Mouse (Mus musculus): ENCODE measurements at regions not wholly inside any gene's neighbourhood (a gene's known extent, or its start where the extent isn't known, plus 50 kb on each side); places are given as distances from the start of the nearest gene placed in this dataset.
"Not testable (repeated sequence)": the region's sequence is repeated elsewhere in the genome, so short reads cannot be mapped to it uniquely, and the experiment has no call there.

DNA sequence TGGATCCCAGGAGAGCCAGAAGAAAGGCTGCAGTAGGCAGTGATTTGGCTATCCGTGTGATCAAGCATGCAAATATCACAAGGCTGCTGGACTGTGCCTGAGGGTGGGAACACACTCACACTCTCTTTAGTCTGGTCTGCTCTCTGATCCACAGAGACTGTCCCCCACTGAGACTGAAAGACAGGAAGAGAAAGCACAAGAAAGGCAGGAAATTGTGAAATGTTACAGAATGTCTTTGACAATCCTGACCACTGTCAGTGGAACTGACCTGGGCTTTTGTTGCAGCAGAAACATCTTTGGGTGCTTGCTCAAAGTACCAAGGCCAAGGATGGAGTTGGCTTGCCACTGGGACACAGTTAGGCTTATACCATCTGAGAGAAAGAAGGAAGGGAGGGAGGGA lies 52.3 kb upstream of the Gpd2 start:
- no peak overlapping the region for H3K9ac ChIP-seq (ENCODE audit: low read depth, low read length)
- ATAC-seq, result no peak
- H3K27me3 ChIP-seq (replicated peaks; ENCODE audit: control insufficient read depth, insufficient read depth, low read length), result no peaks in the 10 kb centered on the region
- no peak overlapping the region for H3K4me3 ChIP-seq (ENCODE audit: low read depth, low read length)
- H3K27ac ChIP-seq (ENCODE audit: low read depth, low read length), result no peak overlapping the region
- no peak for TF ChIP-seq CTCF (IDR thresholded peaks at IDR 0.05; ENCODE audit: low read depth)
- H3K9me3 ChIP-seq (ENCODE audit: control insufficient read depth), result no peaks in the 10 kb centered on the region
- no peaks in the 10 kb centered on the region; the same call in 1 of the 2 replicates for H3K4me1 ChIP-seq (replicated peaks; ENCODE audit: control insufficient read depth, insufficient read depth, low read length)
- no peak overlapping the region for H3K4me2 ChIP-seq (replicated peaks; ENCODE audit: low read depth)
- 26% methylated on average over 1 of the region's 1 CpGs for whole genome bisulfite sequencing
- H3K36me3 ChIP-seq (ENCODE audit: control insufficient read depth, insufficient read depth), result no peaks in the 10 kb centered on the region

GRCm38 (mm10) chr2:57183108-57183507 lies 54.3 kb upstream of the Gpd2 start:
- H3K36me3 ChIP-seq (ENCODE audit: control insufficient read depth, insufficient read depth); H3K4me1 ChIP-seq (replicated peaks; ENCODE audit: control insufficient read depth, insufficient read depth, low read length); H3K9ac ChIP-seq (ENCODE audit: low read depth, low read length); H3K27me3 ChIP-seq (replicated peaks; ENCODE audit: control insufficient read depth, insufficient read depth, low read length); H3K27ac ChIP-seq (ENCODE audit: low read depth, low read length); ATAC-seq; H3K9me3 ChIP-seq (ENCODE audit: control insufficient read depth); H3K4me3 ChIP-seq (ENCODE audit: low read depth, low read length); H3K4me2 ChIP-seq (replicated peaks; ENCODE audit: low read depth): not testable (repeated sequence)
- WGBS, result 68% methylated on average over 3 of the region's 3 CpGs

- peak overlapping the region; percentile 74 for H3K4me2 ChIP-seq (replicated peaks; ENCODE audit: low read depth)
- no peaks in the 10 kb centered on the region for H3K27me3 ChIP-seq (replicated peaks; ENCODE audit: control insufficient read depth, insufficient read depth, low read length)
- WGBS, result under 1% methylated on average over 37 of the region's 37 CpGs
- ATAC-seq, result peak; percentile 99
- H3K36me3 ChIP-seq (ENCODE audit: control insufficient read depth, insufficient read depth), result no peaks in the 10 kb centered on the region
- no peaks in the 10 kb centered on the region; the same call in 1 of the 2 replicates for H3K4me1 ChIP-seq (replicated peaks; ENCODE audit: control insufficient read depth, insufficient read depth, low read length)
- H3K9ac ChIP-seq (ENCODE audit: low read depth, low read length), result peak overlapping the region; percentile 56
- H3K4me3 ChIP-seq (ENCODE audit: low read depth, low read length), result peak overlapping the region; percentile 78
- no peaks in the 10 kb centered on the region for H3K9me3 ChIP-seq (ENCODE audit: control insufficient read depth)
- TF ChIP-seq CTCF (IDR thresholded peaks at IDR 0.05; ENCODE audit: low read depth), result no peak
- peak overlapping the region; percentile 86 for H3K27ac ChIP-seq (ENCODE audit: low read depth, low read length)
These were observed 55.5 kb upstream of the Gpd2 start for GRCm38 (mm10) chr2:57181692-57182541.

DNA sequence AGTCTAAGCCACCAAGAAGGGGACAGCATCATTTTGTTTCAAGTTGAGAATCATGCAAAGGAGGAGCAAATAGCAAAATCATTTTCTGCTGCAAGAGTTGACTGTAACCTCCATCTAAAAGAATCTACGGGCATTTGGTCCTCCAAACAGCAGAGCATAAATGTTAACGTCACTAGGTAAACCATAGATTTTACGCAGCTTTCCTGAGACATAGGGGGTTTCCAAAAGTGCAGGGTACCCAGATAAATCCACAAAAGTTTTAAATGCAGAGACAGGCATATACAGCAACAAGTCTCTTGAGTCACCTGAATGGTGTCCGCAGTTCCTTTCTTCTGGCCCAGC lies 56.1 kb upstream of the Gpd2 start:
- Histone ChIP-seq H3K27ac (ENCODE audit: low read depth, low read length) (peak overlapping the region; percentile 86; the same call in 1 of the 2 replicates), H3K9ac (ENCODE audit: low read depth, low read length) (peak overlapping the region; percentile 56), H3K4me2 (replicated peaks; ENCODE audit: low read depth) (peak overlapping the region; percentile 74), H3K9me3 (ENCODE audit: control insufficient read depth) (no peaks in the 10 kb centered on the region), H3K36me3 (ENCODE audit: control insufficient read depth, insufficient read depth) (no peaks in the 10 kb centered on the region), H3K4me3 (ENCODE audit: low read depth, low read length) (peak overlapping the region; percentile 78), H3K27me3 (replicated peaks; ENCODE audit: control insufficient read depth, insufficient read depth, low read length) (no peaks in the 10 kb centered on the region), H3K4me1 (replicated peaks; ENCODE audit: control insufficient read depth, insufficient read depth, low read length) (no peaks in the 10 kb centered on the region; the same call in 1 of the 2 replicates)
- ATAC-seq, result no peak
- TF ChIP-seq CTCF (IDR thresholded peaks at IDR 0.05; ENCODE audit: low read depth), result no peak
- 5% methylated on average over 4 of the region's 4 CpGs for WGBS

DNA sequence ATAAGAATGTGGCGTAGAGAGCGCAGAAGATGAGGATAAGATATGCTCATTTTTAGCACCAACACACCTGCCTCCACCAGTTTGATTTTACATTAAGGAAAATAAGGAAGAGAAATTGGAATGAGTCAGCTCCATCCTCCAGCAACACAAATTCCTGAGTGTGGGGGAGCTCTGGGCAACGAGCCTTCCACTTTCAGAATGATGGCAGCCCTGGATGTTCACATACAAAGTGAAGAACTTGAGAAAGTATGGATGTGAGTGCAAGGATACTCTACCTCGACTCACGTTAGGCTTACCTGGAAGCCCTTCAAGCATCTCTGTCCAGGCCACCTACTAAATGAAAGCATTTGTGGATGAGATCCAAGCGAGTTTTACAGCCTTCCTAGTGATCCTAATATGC lies 54.3 kb upstream of the Nr4a2 start:
- WGBS, result 82% methylated on average over 6 of the region's 6 CpGs
- H3K27me3 ChIP-seq (replicated peaks; ENCODE audit: control insufficient read depth, insufficient read depth, low read length), result no peaks in the 10 kb centered on the region
- TF ChIP-seq CTCF (IDR thresholded peaks at IDR 0.05; ENCODE audit: low read depth), result no peak
- no peak overlapping the region for H3K9ac ChIP-seq (ENCODE audit: low read depth, low read length)
- no peak for ATAC-seq
- no peaks in the 10 kb centered on the region for H3K9me3 ChIP-seq (ENCODE audit: control insufficient read depth)
- H3K36me3 ChIP-seq (ENCODE audit: control insufficient read depth, insufficient read depth), result no peaks in the 10 kb centered on the region
- H3K4me3 ChIP-seq (ENCODE audit: low read depth, low read length), result no peak overlapping the region
- H3K4me2 ChIP-seq (replicated peaks; ENCODE audit: low read depth), result no peak overlapping the region
- no peak overlapping the region for H3K27ac ChIP-seq (ENCODE audit: low read depth, low read length)
- no peaks in the 10 kb centered on the region; the same call in 1 of the 2 replicates for H3K4me1 ChIP-seq (replicated peaks; ENCODE audit: control insufficient read depth, insufficient read depth, low read length)

DNA sequence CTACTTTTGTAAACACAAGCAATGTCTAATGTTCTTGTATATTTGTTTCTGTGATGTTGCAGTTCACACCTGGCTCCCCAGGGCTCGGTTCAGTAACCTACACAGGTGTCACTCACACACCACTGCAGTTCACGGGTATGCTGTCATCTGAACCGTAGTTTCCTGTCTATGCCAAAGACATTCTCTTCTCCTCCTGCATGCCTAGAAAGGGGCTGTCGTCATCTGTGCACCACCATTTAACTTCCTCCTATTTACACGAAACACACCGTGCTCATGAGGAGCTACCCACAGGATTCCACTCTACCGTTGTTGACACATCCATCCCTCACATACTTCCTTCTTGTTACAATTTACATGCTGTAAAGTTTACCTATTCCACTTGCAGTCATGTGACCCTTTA lies 52.7 kb upstream of the Nr4a2 start:
- H3K9me3 ChIP-seq (ENCODE audit: control insufficient read depth), result no peaks in the 10 kb centered on the region
- ATAC-seq, result no peak
- no peak overlapping the region for H3K4me2 ChIP-seq (replicated peaks; ENCODE audit: low read depth)
- H3K27me3 ChIP-seq (replicated peaks; ENCODE audit: control insufficient read depth, insufficient read depth, low read length), result no peaks in the 10 kb centered on the region
- WGBS, result 82% methylated on average over 7 of the region's 7 CpGs
- no peaks in the 10 kb centered on the region; the same call in 1 of the 2 replicates for H3K4me1 ChIP-seq (replicated peaks; ENCODE audit: control insufficient read depth, insufficient read depth, low read length)
- no peak overlapping the region for H3K27ac ChIP-seq (ENCODE audit: low read depth, low read length)
- H3K36me3 ChIP-seq (ENCODE audit: control insufficient read depth, insufficient read depth), result no peaks in the 10 kb centered on the region
- H3K4me3 ChIP-seq (ENCODE audit: low read depth, low read length), result no peak overlapping the region
- no peak for TF ChIP-seq CTCF (IDR thresholded peaks at IDR 0.05; ENCODE audit: low read depth)
- no peak overlapping the region for H3K9ac ChIP-seq (ENCODE audit: low read depth, low read length)

All from intestine, postnatal 0 days (tissue).